ENCODE assay signal across 8 mouse cellular contexts in genomic region chr1:164303821-164304220, GRCm38 (mm10). TPM values are rescaled to one million over a fixed set of nuclear protein-coding genes. Genes with fewer than 3 reads are reported as not detected.
DNase-seq lines count a peak whose midpoint lies in the region; ATAC-seq and TF ChIP-seq lines count a peak whose summit lies in the region.

Gene Nme7, plus strand, starts transcription at chr1:164304121.

- no peaks in the 10 kb centered on the region for H3K27me3 ChIP-seq in kidney, embryonic 15.5 days
- H3K27me3 ChIP-seq in forebrain, postnatal 0 days (ENCODE audit: insufficient read depth, low read length) = no peaks in the 10 kb centered on the region
- no peaks in the 10 kb centered on the region for H3K27me3 ChIP-seq in limb, embryonic 13.5 days

- no peak for ATAC-seq in kidney, embryonic 15.5 days (replicated peaks; ENCODE audit: low FRiP score)
- ATAC-seq in forebrain, postnatal 0 days = no peak
- no peak for ATAC-seq in limb, embryonic 13.5 days (ENCODE audit: low FRiP score, low read depth)

- H3K9ac ChIP-seq in kidney, embryonic 15.5 days = no peak within 1 kb of the TSS
- no peak within 1 kb of the TSS for H3K9ac ChIP-seq in forebrain, postnatal 0 days
- no peak within 1 kb of the TSS for H3K9ac ChIP-seq in limb, embryonic 13.5 days

- DNase-seq in kidney, adult 8-10 months = no peak
- no peak for DNase-seq in adrenal gland, adult 8-10 months
- no peak for DNase-seq in forebrain, postnatal 0 days
- no peak for DNase-seq in ovary, postnatal 10 days (ENCODE audit: low spot score)
- no peak for DNase-seq in B cell, adult 2 months
- DNase-seq in gastrocnemius, postnatal 10 days = no peak

- H3K27ac ChIP-seq in kidney, embryonic 15.5 days = no peak within 1 kb of the TSS
- no peak within 1 kb of the TSS for H3K27ac ChIP-seq in forebrain, postnatal 0 days (ENCODE audit: low read depth, low read length)
- no peak within 1 kb of the TSS for H3K27ac ChIP-seq in limb, embryonic 13.5 days

- no peak within 1 kb of the TSS for H3K4me2 ChIP-seq in kidney, embryonic 15.5 days
- no peak within 1 kb of the TSS for H3K4me2 ChIP-seq in forebrain, postnatal 0 days (ENCODE audit: low read depth)
- no peak within 1 kb of the TSS for H3K4me2 ChIP-seq in limb, embryonic 13.5 days (replicated peaks)

- H3K4me1 ChIP-seq in kidney, embryonic 15.5 days = peaks cover 21% of the 10 kb centered on the region
- H3K4me1 ChIP-seq in forebrain, postnatal 0 days (ENCODE audit: insufficient read depth) = peaks cover 15% of the 10 kb centered on the region; the same call in 1 of the 2 replicates
- H3K4me1 ChIP-seq in limb, embryonic 13.5 days = peaks cover 20% of the 10 kb centered on the region

- TF ChIP-seq CTCF in forebrain, postnatal 0 days (IDR thresholded peaks at IDR 0.05; ENCODE audit: low read depth) = no peak

- H3K4me3 ChIP-seq in kidney, embryonic 15.5 days (replicated peaks) = no peak within 1 kb of the TSS
- no peak within 1 kb of the TSS for H3K4me3 ChIP-seq in forebrain, postnatal 0 days (ENCODE audit: low read depth, low read length)
- no peak within 1 kb of the TSS for H3K4me3 ChIP-seq in limb, embryonic 13.5 days

- H3K36me3 ChIP-seq in kidney, embryonic 15.5 days = peaks cover 51% of the 10 kb centered on the region
- H3K36me3 ChIP-seq in forebrain, postnatal 0 days (ENCODE audit: insufficient read depth) = peaks cover 33% of the 10 kb centered on the region
- H3K36me3 ChIP-seq in limb, embryonic 13.5 days = peaks cover 42% of the 10 kb centered on the region

- WGBS in kidney, embryonic 15.5 days = 90% methylated on average over 5 of the region's 5 CpGs
- WGBS in forebrain, postnatal 0 days = 81% methylated on average over 5 of the region's 5 CpGs
- 90% methylated on average over 5 of the region's 5 CpGs for WGBS in limb, embryonic 13.5 days

- H3K9me3 ChIP-seq in kidney, embryonic 15.5 days (replicated peaks) = no peaks in the 10 kb centered on the region
- no peaks in the 10 kb centered on the region for H3K9me3 ChIP-seq in forebrain, postnatal 0 days (ENCODE audit: low read length)
- H3K9me3 ChIP-seq in limb, embryonic 13.5 days = no peaks in the 10 kb centered on the region

RNA-seq across cellular contexts. Expression of gene Nme7, which starts in this region (rescaled TPM):
- 48.6 and 51.2 TPM in 2 replicates for polyA plus RNA-seq in kidney, embryonic 15.5 days (2015; fragmentation: Nextera tagmentation; extraction: Ambion mirVana)
- 10 to 100 TPM; 25.7 to 27.3 (median 26.2) TPM for total RNA-seq in adrenal gland, adult 8-10 months (2022)
- total RNA-seq in forebrain, postnatal 0 days (2014; rRNA removed) = 37.7 and 37.9 TPM in 2 replicates
- 32.1 and 33.2 TPM in 2 replicates for polyA plus RNA-seq in forebrain, postnatal 0 days (2015; fragmentation: Nextera tagmentation; extraction: Ambion mirVana)
- polyA plus RNA-seq in limb, embryonic 13.5 days (2015; fragmentation: Nextera tagmentation; extraction: Ambion mirVana) = 42.5 and 43.9 TPM in 2 replicates
- total RNA-seq in gastrocnemius, postnatal 10 days (2021) = 1 to 10 TPM; 6.1 to 6.2 TPM
